Mouse (Mus musculus) CH12.LX (cell line): ENCODE data around the gene Ppp2r2c. TPM values are rescaled to one million over a fixed set of nuclear protein-coding genes. Genes with fewer than 3 reads are reported as not detected.

Source experiments
- DNase-seq: peaks from one replicate; pipeline ENCODE4 v3.0.0-alpha.2; 2013; ENCODE audit errors: extremely low read depth
- H3K27ac ChIP-seq: 2 replicates; pipeline ENCODE4 v1.5.1; 2012; ENCODE audit warnings: low read depth, mild to moderate bottlenecking, control low read depth, moderate library complexity; ENCODE audit not compliant: insufficient read depth
- H3K27me3 ChIP-seq: replicated peaks from 2 replicates; pipeline ENCODE3; 2012; ENCODE audit warnings: inconsistent platforms
- H3K36me3 ChIP-seq, 2 experiments: replicated peaks in 1 of 2; 2 replicates each; pipeline versions ENCODE3 to v1.6.1; 2012; ENCODE audit warnings: inconsistent platforms in 1 of 2, low read length in 1 of 2, mild to moderate bottlenecking in 1 of 2, mixed read lengths in 1 of 2, moderate library complexity in 1 of 2; ENCODE audit not compliant: control insufficient read depth in 1 of 2, insufficient read depth in 1 of 2
- H3K4me1 ChIP-seq, 2 experiments: 2 replicates each; pipeline ENCODE4 v1.6.1; 2012; ENCODE audit warnings: inconsistent platforms in 1 of 2, moderate library complexity in 1 of 2; ENCODE audit not compliant: insufficient read depth in 2 of 2, control insufficient read depth in 1 of 2
- H3K4me2 ChIP-seq: 2 replicates; pipeline ENCODE4 v1.6.1; 2012; ENCODE audit warnings: low read depth, mild to moderate bottlenecking, control low read depth; ENCODE audit not compliant: poor library complexity, insufficient read depth, severe bottlenecking
- H3K4me3 ChIP-seq, 3 experiments: fragments of 150-350 bp in 1 of 3; sonication (generic) in 1 of 3; replicated peaks in 1 of 3; 2 replicates each; pipeline versions ENCODE3 to v1.5.1; 2011 to 2012; ENCODE audit warnings: low read depth in 2 of 3, low read length in 2 of 3, mild to moderate bottlenecking in 2 of 3, moderate library complexity in 2 of 3, control low read depth in 1 of 3, improper control_type of control experiment in 1 of 3, inconsistent platforms in 1 of 3, mixed read lengths in 1 of 3; ENCODE audit not compliant: poor library complexity in 1 of 3
- H3K79me2 ChIP-seq: replicated peaks from 2 replicates; pipeline ENCODE4 v1.6.1; 2012; ENCODE audit warnings: mild to moderate bottlenecking, moderate library complexity; ENCODE audit not compliant: control insufficient read depth, poor library complexity, insufficient read depth, severe bottlenecking; ENCODE audit errors: extremely low read depth
- H3K9ac ChIP-seq: 2 replicates; pipeline ENCODE4 v1.6.1; 2012; ENCODE audit warnings: low read depth, mild to moderate bottlenecking, control low read depth, moderate library complexity; ENCODE audit not compliant: insufficient read depth
- H3K9me3 ChIP-seq: replicated peaks from 2 replicates; pipeline ENCODE3; 2012; ENCODE audit warnings: low read length, inconsistent platforms, mixed read lengths
- CHD2 ChIP-seq: IDR thresholded peaks from 2 replicates; pipeline ENCODE4 v1.6.1; 2011; ENCODE audit warnings: low read length, improper control_type of control experiment
- CTCF ChIP-seq, 2 experiments: IDR thresholded peaks in 1 of 2; conservative IDR thresholded peaks in 1 of 2; 2 replicates each; pipeline ENCODE4 v1.5.1; 2011 to 2012; ENCODE audit warnings: low read depth in 2 of 2, low read length in 2 of 2, improper control_type of control experiment in 1 of 2, inconsistent platforms in 1 of 2, mild to moderate bottlenecking in 1 of 2, moderate library complexity in 1 of 2
- E2F4 ChIP-seq: IDR thresholded peaks from 2 replicates; pipeline ENCODE4 v1.6.1; 2011; ENCODE audit warnings: low read depth, low read length, improper control_type of control experiment; ENCODE audit not compliant: insufficient replicate concordance
- EP300 ChIP-seq: IDR thresholded peaks from 2 replicates; pipeline ENCODE4 v1.6.1; 2011; ENCODE audit warnings: low read length, improper control_type of control experiment
- GABPA ChIP-seq: IDR thresholded peaks from 2 replicates; pipeline ENCODE4 v1.6.1; 2012; ENCODE audit warnings: low read depth, low read length, improper control_type of control experiment, inconsistent platforms; ENCODE audit not compliant: insufficient replicate concordance
- MEF2A ChIP-seq: IDR thresholded peaks from 2 replicates; pipeline ENCODE4 v1.6.1; 2014; ENCODE audit warnings: low read depth, mild to moderate bottlenecking, inconsistent platforms, low read length, improper control_type of control experiment, borderline replicate concordance
- MYC ChIP-seq: IDR thresholded peaks from 2 replicates; pipeline ENCODE4 v1.6.1; 2011; ENCODE audit warnings: low read depth, mild to moderate bottlenecking, improper control_type of control experiment, low read length
- POLR2A ChIP-seq: IDR thresholded peaks from 2 replicates; pipeline ENCODE4 v1.6.1; 2011; ENCODE audit warnings: low read depth, mild to moderate bottlenecking, improper control_type of control experiment, low read length
- RAD21 ChIP-seq: IDR thresholded peaks from 2 replicates; pipeline ENCODE4 v1.6.1; 2011; ENCODE audit warnings: low read depth, mild to moderate bottlenecking, low read length, improper control_type of control experiment, moderate library complexity
- TCF12 ChIP-seq: IDR thresholded peaks from 2 replicates; pipeline ENCODE4 v1.6.1; 2014; ENCODE audit warnings: low read depth, mild to moderate bottlenecking, inconsistent platforms, low read length, improper control_type of control experiment
- USF1 ChIP-seq: IDR thresholded peaks from 2 replicates; pipeline ENCODE4 v1.6.1; 2014; ENCODE audit warnings: low read depth, mild to moderate bottlenecking, inconsistent platforms, low read length, improper control_type of control experiment
- USF2 ChIP-seq: conservative IDR thresholded peaks from 2 replicates; pipeline ENCODE4 v1.6.1; 2011; ENCODE audit warnings: low read depth, low read length, improper control_type of control experiment
- dilution Hi-C: fragments of 300-500 bp; cut with MboI; formaldehyde crosslinking; loops from 2 replicates; pipeline ENCODE4 v1.14.3; 2020; ENCODE audit warnings: low sequenced_read_pairs; ENCODE audit not compliant: extremely low pct_unique_long_range_greater_than_20kb, extremely low pct_ligation_motif_present
- in situ Hi-C: fragments of 300-500 bp; cut with MboI; formaldehyde crosslinking; loops from 3 replicates; pipeline ENCODE4 v1.14.3; 2019; ENCODE audit warnings: low sequenced_read_pairs, low pct_ligation_motif_present, low pct_unique_long_range_greater_than_20kb, mixed read lengths
- polyA plus RNA-seq: library from polyadenylated mRNA; unstranded; fragments of >175 nt; gene quantifications from 2 replicates; pipeline ENCODE4 v1.2.1, GENCODE M21; 2012; ENCODE audit warnings: low read depth; ENCODE audit not compliant: insufficient read length
- total RNA-seq, 2 experiments: library from RNA; depleted of rRNA; stranded (reverse); fragments of 300-350 nt in 1 of 2; fragments of >200 nt in 1 of 2; gene quantifications; 2 replicates each; pipeline ENCODE4 v1.2.3; 2012 to 2014

The Ppp2r2c gene
- total and polyA plus RNA-seq, 3 experiments, result 0.07 to 0.21 TPM; not detected in 1

DNA sequence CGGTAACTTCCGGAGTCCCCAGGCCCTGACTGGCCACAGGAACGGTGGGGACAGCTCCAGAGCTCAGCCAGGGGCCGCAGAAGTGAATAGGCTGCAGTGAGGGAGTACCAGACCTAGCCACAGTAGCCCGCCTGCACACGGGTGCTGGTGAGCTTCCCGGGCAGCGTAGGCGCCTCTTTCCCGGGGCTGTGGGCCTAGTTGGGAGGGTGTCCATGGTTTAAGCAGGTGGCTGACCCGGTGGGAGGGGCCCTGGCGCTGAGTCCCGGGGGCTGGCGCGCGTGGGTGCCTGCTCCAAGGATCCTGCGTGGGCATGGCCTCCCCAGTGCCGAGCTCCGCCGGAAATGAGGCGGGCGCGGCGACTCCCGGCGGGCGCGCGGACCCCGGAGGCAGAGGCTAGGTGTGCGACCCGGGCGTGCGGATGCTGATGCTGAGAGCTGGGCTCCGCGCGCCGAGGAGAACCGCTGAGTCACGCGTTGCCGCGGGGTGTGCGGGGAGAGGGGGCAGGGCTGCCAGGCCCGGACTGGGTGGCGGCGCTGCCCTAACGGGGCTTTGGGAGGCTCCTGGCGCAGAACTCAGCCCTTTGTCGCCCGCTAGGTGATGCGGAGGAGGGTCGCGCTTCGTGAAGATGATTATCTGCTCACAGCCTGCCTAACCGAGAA, 1.4 kb downstream of the Ppp2r2c start:
- TF ChIP-seq GABPA (no peak), TCF12 (no peak), CHD2 (no peak), POLR2A (no peak), EP300 (no peak)
- H3K4me1 ChIP-seq, result no peaks in the 10 kb centered on the region; a peak in 1 of 4 replicates
- H3K9ac ChIP-seq, result no peak overlapping the region
- peaks cover 29% of the 10 kb centered on the region for H3K9me3 ChIP-seq
- no peak for DNase-seq
- no peak overlapping the region for H3K27ac ChIP-seq
- in situ Hi-C loops, result no loop called here
- no peak overlapping the region for H3K4me3 ChIP-seq
- H3K27me3 ChIP-seq, result peaks cover 62% of the 10 kb centered on the region
- dilution Hi-C loops, result no loop called here
- no peaks in the 10 kb centered on the region for H3K79me2 ChIP-seq
- H3K36me3 ChIP-seq, result no peaks in the 10 kb centered on the region
- H3K4me2 ChIP-seq, result no peak overlapping the region

DNA sequence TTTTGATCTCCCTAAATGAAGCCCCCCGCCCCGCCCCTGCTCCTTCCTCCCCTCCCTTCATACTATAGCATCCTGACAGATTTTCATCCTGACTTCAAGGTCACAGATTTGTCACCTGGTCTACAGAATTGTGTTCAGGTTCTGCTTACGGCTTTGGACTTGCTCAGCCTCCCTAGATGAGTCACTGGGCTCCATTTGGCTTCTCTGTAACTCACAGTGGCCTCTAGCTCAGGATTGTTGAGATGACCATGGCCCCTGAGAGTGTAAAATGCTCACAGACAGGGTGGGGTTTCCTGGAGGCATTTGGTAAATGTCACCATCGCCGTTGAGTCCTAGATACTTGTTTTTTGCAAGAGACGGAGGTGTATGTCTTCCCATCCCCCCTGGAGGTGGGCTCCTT, 2.6 kb downstream of the Ppp2r2c start:
- Histone ChIP-seq H3K9ac (no peak overlapping the region), H3K4me3 (no peak overlapping the region), H3K27ac (no peak overlapping the region), H3K9me3 (peaks cover 29% of the 10 kb centered on the region), H3K4me1 (no peaks in the 10 kb centered on the region; a peak in 1 of 4 replicates), H3K27me3 (peaks cover 61% of the 10 kb centered on the region), H3K36me3 (no peaks in the 10 kb centered on the region), H3K79me2 (no peaks in the 10 kb centered on the region), H3K4me2 (no peak overlapping the region)
- dilution Hi-C loops, result no loop called here
- no peak for DNase-seq
- in situ Hi-C loops, result no loop called here
- no peak for TF ChIP-seq GABPA
- TF ChIP-seq USF1, result no peak
- no peak for TF ChIP-seq CTCF (conservative IDR thresholded peaks at IDR 0.05 in 1 of 2, IDR thresholded peaks at IDR 0.05 in 1 of 2; ENCODE audit: low read depth in 2 of 2, low read length in 2 of 2)
- TF ChIP-seq RAD21, result no peak
- TF ChIP-seq POLR2A, result no peak
- no peak for TF ChIP-seq USF2
- no peak for TF ChIP-seq MYC

- no peaks in the 10 kb centered on the region for H3K36me3 ChIP-seq
- no peak for DNase-seq
- peaks cover 8% of the 10 kb centered on the region for H3K9me3 ChIP-seq
- H3K27ac ChIP-seq, result no peak overlapping the region
- no peaks in the 10 kb centered on the region for H3K79me2 ChIP-seq
- H3K4me3 ChIP-seq, result no peak overlapping the region
- no peak overlapping the region for H3K4me2 ChIP-seq
- H3K4me1 ChIP-seq, result peaks cover 0 to 7% of the 10 kb centered on the region in 2 experiments; a peak in 3 of 4 replicates
- in situ Hi-C loops (no loop called here), dilution Hi-C loops (no loop called here)
- peaks cover 65% of the 10 kb centered on the region for H3K27me3 ChIP-seq
- TF ChIP-seq POLR2A, result no peak
- no peak for TF ChIP-seq MEF2A
- no peak for TF ChIP-seq E2F4
- H3K9ac ChIP-seq, result no peak overlapping the region
Observed at GRCm38 (mm10) chr5:36875956-36876355, 7.6 kb downstream of the Ppp2r2c start.
